In genomic region chr7:68205776-68206427, GRCm38 (mm10) we compare ENCODE assay signal across 27 mouse cellular contexts. TPM values are rescaled to one million over a fixed set of nuclear protein-coding genes. Genes with fewer than 3 reads are reported as not detected.
DNase-seq lines count a peak whose midpoint lies in the region; ATAC-seq lines count a peak whose summit lies in the region.
"Had no signal": no experiment of that assay in that cellular context is flagged by ENCODE, and none has a peak within 500 bp of the region (broad histone marks: within the 10 kb centered on the region; RNA-seq: fewer than 3 reads in every experiment).

No protein-coding gene starts in this region.

- peak; percentile 61 for DNase-seq in thymus, postnatal 0 days (ENCODE audit: low spot score)
- no peak for DNase-seq in thymus, postnatal 4 days
- peak; percentile 77 for DNase-seq in naive thymus-derived CD4-positive, alpha-beta T cell, adult 2 months (ENCODE audit: low read depth)
- DNase-seq in cerebellum, adult 11-12 months, result no peak
- DNase-seq in frontal cortex, postnatal 10 days (ENCODE audit: low spot score in 2 of 2), result no peak
- DNase-seq: adrenal gland, adult 2 months; adrenal gland, postnatal 14 days; cerebellum, adult 11 months; cerebellum, adult 9-10 months; cerebellum, postnatal 14 days; forebrain, postnatal 0 days; gastrocnemius, postnatal 25 days; heart, adult 18-20 months; heart, postnatal 10 days; heart, postnatal 36 days; kidney, adult 11 months had no signal

- ATAC-seq in activated CD4-positive, CD25-positive, alpha-beta regulatory T cell, adult 4 months, result peak; percentile 72
- ATAC-seq: forebrain, embryonic 14.5 days; forebrain, postnatal 0 days; hindbrain, postnatal 0 days; intestine, embryonic 15.5 days had no signal

RNA-seq across cellular contexts. Expression of gene Pgpep1l, which starts 58.1 kb away (rescaled TPM):
- polyA plus RNA-seq in thymus, postnatal 0 days (2015; fragmentation: Nextera tagmentation; extraction: Ambion mirVana), result 0.57 and 0.68 TPM in 2 replicates
- polyA plus RNA-seq in activated CD4-positive, CD25-positive, alpha-beta regulatory T cell, adult 4 months (2017; shearing (Covaris generic)), result 1 to 10 TPM; 3.6 to 4.4 TPM
- polyA plus RNA-seq: adrenal gland, adult 2 months; embryonic facial prominence, embryonic 11.5 days; embryonic facial prominence, embryonic 14.5 days; forebrain, embryonic 10.5 days; forebrain, embryonic 14.5 days; forebrain, postnatal 0 days; gonadal fat pad, adult 2 months; heart, embryonic 12.5 days; hindbrain, embryonic 10.5 days; hindbrain, embryonic 13.5 days; hindbrain, postnatal 0 days; intestine, embryonic 15.5 days had no signal

Comparison
In these comparisons a context has a peak if more than half of its experiments do, and no peak if none do; other contexts are left out.
1. DNase-seq: peak in thymus, postnatal 0 days (single experiment) and naive thymus-derived CD4-positive, alpha-beta T cell, adult 2 months (single experiment); none in thymus, postnatal 4 days (single experiment), cerebellum, adult 11-12 months (single experiment) and frontal cortex, postnatal 10 days (0 of 2).